Mouse (Mus musculus): ENCODE data around the gene Rab39. TPM values are rescaled to one million over a fixed set of nuclear protein-coding genes. Genes with fewer than 3 reads are reported as not detected.

The Rab39 gene
- total RNA-seq (2021): 0.67 and 0.79 TPM in 2 replicates
- long read RNA-seq, experiment 1: 0 reads
- long read RNA-seq, experiment 2, partial matches to known transcripts: 0 of 3 reads
- long read RNA-seq, experiment 2, other reads (novel, unspliced or antisense): 2 of 3 reads

- peak; percentile 91 for DNase-seq
These were observed at the start of gene Rab39 for GRCm38 (mm10) chr9:53705992-53706696. Gene Rab39 (minus strand): TSS chr9:53706232.

DNA sequence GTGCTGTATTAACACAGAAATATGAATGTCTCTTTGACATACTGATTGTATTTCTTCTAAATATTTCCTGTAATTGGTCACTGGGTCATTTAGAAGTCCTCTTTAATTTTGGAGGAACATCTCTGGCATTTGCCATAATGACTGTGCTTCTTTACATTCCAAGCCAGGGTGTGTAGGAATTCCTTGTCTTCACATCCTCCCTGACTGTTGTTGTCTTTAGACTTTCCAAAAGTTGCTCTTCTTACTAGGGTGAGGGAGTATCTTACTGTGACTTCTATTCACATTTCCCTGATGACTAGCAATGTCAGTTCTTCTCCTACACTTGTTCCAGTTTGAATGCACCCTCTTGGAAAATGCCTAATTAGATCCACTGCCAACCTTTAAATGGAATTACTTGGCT is 48.8 kb upstream of the Rab39 start:
- DNase-seq: no peak

DNA sequence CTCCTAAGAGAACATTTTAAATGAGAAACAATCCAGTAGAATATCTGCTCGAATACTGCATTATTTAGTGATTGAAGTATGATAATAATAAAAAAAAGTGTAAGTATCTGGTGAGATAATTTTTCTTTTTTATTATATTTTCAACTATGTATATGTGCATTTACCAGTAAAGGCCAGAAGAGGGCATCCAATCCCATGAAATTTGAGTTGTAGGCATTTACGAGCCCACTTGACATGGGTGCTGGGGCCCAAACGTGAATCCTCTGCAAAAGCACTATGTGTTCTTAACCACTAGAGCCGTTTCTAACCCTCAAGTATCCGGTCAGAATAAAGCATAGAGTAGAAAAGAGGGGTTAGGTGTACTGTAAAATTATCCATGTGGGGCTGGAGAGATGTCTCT is 44.9 kb upstream of the Rab39 start:
- no peak for DNase-seq

- DNase-seq: no peak
These were observed 44.4 kb upstream of the Rab39 start for GRCm38 (mm10) chr9:53750411-53750810.

- DNase-seq: no peak
These were observed 34.9 kb upstream of the Rab39 start for GRCm38 (mm10) chr9:53740829-53741404.

DNA sequence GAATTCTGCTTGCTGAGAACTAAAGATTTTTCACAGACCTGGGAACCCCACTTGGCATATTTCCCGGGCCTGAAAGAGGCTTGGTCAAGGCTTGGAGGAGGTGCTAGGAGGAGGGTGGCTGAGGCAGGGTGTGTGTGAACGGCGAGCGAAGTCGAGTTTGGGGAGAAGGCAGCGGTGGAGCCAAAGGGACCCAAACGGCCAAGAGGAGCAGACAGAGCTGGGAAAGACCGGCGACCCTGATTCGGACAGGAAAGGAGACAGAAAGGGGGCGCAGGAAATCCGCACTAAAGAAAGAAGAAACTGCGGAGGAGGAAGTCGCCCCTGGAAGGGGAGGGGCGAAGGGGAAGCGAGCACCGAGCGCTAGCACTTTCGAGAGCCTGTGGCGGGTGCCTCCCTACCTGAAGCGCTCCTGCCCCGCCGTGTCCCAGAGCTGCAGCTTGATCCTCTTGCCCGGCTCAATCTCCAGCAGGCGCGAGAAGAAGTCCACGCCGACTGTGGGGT is 491 bp downstream of the Rab39 start:
- DNase-seq: peak; percentile 10

DNA sequence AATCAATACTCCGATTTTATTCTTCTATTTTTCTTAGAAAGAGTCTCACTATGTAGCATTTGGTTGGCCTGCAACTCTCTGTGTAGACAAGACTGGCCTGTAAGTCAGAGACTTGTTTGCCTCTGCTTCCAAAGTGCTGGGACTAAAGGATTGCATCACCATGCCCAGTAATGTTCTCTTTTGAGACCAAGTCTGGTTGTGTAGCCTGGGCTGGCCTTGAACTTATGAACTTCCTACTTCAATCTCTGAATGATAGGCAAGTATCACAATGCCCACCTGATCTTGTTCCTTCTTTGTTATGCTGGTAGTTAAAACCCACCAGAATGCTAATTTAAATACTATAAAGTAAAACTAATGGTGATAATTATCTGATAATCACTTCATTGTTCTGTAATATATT is 3.0 kb downstream of the Rab39 start:
- no peak for DNase-seq

- no peak for DNase-seq
These were observed 5.5 kb downstream of the Rab39 start for GRCm38 (mm10) chr9:53700496-53700895.

- no peak for DNase-seq
These were observed 10.2 kb downstream of the Rab39 start for GRCm38 (mm10) chr9:53695846-53696245.

DNA sequence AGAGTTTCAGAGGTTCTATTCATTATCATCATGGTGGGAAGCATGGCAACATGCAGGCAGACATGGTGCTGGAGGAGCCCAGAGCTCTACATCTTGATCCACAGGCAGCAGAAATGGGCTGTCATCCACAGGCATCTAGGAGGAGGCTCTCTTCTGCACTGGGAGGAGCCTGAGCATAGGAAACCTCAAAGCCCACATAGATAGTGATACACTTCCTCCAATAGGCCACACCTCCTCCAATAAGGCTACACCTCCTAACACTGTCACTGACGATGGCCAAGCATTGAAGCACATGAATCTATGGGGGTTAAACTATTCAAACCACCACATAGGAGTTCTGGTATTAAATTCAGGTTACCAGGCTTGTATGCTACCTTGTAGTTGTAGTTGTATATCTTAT is 12.3 kb downstream of the Rab39 start:
- DNase-seq: no peak

GRCm38 (mm10) chr9:53691745-53692670 is 14.0 kb downstream of the Rab39 start:
- DNase-seq: no peak

DNA sequence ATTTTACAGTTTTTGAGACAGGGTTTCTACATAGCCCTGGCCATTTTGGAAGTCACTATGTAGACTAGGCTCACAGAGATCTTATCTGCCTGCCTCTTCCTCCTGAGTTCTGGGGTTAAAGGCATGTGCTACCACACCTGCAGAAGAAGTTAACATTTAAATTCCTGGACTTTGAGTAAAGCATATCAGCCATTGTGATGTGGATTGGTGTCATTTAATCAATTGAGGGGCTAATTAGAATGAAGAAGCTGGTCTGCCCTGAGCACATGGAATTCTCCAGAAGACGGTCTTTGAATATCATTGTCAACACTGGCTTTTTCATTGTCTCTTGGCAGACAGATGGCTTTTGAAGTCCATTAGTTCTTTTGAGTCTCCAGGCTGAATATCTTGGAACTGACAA is 25.2 kb downstream of the Rab39 start:
- no peak for DNase-seq

DNA sequence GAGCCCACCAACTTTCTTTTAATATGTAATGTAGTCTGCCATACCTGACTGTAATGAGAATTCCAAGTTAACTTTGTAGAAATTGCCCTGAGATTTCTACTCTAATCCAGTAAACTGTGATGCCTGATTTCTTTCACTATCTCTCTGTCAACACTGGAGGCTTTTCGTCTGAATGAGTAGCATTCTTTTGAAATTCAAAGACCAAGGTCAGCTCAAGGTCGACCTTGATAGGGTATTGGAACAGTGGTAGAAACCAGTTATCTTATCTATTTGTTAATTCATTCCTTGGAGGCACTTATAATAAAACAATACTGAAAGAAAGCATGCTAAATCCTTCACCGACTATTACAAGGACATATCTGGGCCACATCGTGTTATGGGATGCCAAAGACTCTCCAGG is 29.1 kb downstream of the Rab39 start:
- DNase-seq: peak; percentile 42

GRCm38 (mm10) chr9:53673571-53673970 is 32.5 kb downstream of the Rab39 start:
- DNase-seq: peak; percentile 85

DNA sequence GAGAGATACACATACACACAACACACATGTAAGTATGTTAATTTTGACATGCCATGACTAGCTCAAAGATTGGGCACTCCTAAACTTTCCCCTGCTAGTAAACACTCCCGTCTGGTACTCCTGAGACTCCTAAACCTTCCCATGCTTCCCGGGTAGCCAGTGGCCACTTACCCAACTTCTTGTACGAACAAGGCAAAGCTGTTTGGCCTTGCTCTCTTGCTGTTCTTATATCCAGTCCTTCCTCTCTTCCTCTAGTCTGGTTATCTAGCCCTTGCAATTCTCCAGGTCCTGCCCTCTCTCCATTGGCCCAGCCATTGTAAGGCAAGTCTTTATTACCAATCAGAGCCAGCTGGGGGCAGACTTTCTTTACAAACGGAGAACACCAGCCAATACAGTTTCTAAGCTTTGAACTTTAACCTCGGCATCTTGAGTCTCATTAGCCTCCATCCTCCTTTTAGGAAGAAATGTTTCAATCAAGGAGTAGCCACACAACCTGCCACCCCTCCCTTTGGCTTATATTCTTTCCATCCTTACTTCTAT is 36.3 kb downstream of the Rab39 start, which contains the start of gene Cul5:
Gene Cul5, minus strand, starts transcription at position 335 of the 540 bp plus-strand sequence.
- peak; percentile 55 for DNase-seq

DNA sequence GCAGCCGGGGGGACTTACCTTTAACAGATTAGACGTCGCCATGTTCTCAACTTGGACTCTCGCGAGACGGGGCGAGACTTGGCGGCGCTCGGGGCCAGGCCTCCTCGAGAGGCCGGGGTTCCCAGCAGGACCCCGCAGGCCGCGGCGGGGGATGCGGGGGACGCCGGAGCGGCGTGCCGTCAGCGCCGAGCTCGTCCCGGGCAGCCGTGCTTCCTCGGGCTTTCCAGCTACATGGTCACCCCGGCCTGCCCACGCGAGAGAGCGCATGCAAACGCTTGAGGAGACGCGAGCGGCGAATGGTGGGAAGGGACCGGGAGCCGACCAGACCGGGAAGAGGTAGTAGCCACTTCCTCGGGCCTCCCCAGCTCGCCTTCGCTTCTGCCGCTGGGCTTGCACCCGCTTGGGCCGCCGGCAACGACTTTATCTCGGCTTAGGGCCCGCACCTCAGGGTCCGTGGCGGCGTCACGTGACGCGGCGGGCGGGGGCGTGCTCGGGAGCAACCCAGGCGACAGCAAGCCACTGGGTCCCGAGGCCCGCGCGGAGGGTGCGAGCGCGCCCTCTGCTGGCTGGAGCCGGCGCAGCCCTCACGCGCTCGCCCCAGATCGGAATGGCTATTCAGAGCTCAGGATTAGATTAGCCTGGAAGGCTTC is 38.9 kb downstream of the Rab39 start:
- DNase-seq: peak; percentile 97

- no peak for DNase-seq
These were observed 39.4 kb downstream of the Rab39 start for GRCm38 (mm10) chr9:53666665-53667019.

- DNase-seq: no peak
These were observed 40.6 kb downstream of the Rab39 start for GRCm38 (mm10) chr9:53665428-53665827.

GRCm38 (mm10) chr9:53664819-53665218 is 41.2 kb downstream of the Rab39 start:
- DNase-seq: no peak

GRCm38 (mm10) chr9:53634796-53635195 is 71.2 kb downstream of the Rab39 start:
- DNase-seq: no peak
